Mouse (Mus musculus) layer of hippocampus, postnatal 14 days (tissue): Measurements from ENCODE around the gene Gm26661. TPM values are rescaled to one million over a fixed set of nuclear protein-coding genes. Genes with fewer than 3 reads are reported as not detected.
A peak's percentile ranks its signal among the peaks of the same experiment; 100 is the strongest.

ENCODE experiments used
- DNase-seq, 2 experiments: peaks; one replicate each; pipeline ENCODE4 v3.0.0; 2021 to 2022; ENCODE audit warnings: low spot score in 2 of 2, mixed read lengths in 1 of 2
- long read RNA-seq, 2 experiments: library from polyadenylated mRNA; stranded (forward); transcript quantifications; one replicate each; pipeline ENCODE4 v2.0.0; 2021
- total RNA-seq, 2 experiments: library from RNA; stranded (reverse); gene quantifications; 2 replicates each; pipeline ENCODE4 v1.2.3; 2021

Gm26661 gene
- total RNA-seq, result not detected
- long read RNA-seq, experiment 1, result 0 reads
- long read RNA-seq, experiment 2, result 0 reads

DNA sequence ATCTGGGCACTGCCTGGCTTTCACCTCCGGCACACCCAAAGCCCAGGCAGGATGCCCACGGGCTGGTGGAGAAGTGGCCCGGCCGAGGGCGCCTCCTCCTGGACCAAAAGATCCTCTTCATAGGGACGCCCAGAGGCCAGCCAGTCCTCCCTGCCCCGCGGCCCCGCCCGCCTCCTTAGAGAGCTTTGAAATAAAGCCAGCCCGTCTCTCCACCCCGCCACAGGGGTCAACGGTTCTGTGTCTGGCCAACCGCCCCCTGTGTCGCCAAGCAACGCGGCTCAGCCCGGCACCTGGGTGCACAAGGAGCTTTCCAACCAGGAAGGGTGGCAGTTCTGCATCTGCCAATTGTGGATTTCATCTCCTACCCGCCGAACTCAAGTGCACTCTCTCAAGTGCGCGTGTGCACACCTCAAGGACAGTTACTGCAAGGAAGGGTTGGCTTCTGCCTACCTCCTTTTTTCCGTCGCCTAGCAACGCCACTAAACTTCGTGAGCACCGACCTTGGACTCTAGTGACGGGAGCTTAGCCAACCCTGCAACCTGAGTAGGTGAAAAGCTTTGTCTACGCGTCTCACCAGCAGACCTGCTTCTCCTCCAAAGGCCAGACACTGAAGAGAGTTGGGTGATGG, at the start of gene Gm26661:
Gene Gm26661 (plus strand): TSS at position 56 of the 628 bp plus-strand sequence.
- no peak for DNase-seq

- peak; percentile 60 to 64 for DNase-seq
Observed at GRCm38 (mm10) chr14:7748944-7749763, 42.2 kb upstream of the Gm26661 start.

DNA sequence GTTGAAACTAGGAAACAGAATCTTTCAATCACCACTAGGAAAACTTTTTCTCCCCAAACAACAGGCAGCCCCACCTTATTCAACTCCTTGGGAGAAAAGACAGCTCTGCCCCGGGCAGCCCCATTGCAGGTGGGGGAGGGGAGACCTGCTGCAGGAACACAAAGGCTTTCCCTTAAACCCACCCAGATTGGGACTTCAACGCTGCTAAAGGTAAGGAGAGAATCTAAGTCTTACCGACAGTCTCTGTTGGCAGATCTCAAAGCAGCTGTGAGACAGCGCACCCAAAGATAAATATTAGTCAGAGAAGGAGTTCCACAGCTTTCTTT, 41.7 kb upstream of the Gm26661 start:
- peak in 1 of 2 experiments; percentile 20 for DNase-seq

DNA sequence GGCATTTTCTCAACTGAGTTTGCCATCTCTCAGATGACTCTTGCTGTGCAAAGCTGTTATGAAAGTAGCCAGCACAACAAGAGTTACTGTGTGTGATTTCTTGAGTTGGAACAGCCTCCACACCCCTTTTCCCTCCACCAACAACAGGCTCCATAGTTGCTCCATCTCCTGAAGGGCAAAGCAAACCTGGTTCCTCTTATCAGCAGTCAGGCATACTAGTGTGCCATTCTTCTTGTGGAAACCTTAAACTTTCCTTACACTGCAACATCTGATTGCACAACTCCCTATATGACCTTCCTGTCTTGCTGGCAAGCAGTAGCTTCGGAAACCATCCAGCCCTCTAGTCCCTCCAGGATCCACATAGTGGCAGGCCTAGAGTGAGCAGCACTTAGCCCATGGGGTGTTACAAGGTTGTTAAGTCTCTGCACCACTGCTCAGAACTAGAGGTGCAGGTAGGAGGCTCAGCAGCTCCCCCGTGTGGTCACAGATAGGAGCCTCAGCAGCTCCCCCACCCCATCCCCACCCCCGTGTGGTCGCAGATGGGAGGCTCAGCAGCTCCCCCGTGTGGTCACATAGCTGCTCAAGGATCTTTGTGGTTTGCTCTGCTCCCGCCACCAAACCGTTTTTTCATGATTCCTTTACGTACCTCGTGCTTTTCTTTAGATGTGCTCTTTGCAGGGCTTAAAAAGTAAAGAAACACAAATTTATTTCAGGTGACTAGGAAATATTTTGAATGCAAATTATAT, 25.6 kb upstream of the Gm26661 start:
- peak; percentile 45 to 70 for DNase-seq

DNA sequence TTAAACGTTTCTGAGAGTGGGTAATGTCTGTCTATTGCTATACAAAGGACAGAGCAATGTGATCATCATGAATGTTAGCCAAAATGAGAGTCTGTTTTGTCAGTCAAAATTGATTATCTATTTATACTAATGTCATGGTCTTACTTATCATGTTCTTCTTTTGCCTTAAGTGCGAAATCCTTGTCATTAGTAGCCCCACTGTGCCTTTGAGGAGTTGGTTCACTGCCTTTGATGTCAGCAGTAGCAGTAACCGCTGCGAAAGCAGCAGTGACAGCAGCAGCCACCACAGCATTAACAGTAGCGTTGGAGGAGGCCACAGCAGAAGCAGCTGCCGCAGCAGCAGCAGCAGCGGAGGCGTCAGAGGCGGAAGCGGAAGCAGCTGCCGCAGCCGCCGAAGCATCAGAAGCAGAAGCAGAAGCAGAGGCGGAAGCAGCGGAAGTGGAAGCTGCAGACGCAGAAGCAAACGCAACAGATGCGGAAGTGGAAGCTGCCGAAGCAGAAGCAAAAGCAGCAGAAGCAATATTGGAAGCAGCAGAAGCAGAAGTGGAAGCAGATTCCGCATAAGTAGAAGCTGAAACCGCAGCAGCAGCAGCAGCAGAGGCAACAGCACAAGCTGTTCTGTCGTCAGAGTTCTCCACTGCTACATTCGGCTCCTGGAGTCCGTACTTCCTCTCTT, 17.5 kb upstream of the Gm26661 start:
- DNase-seq, result peak; percentile 7 to 16

DNA sequence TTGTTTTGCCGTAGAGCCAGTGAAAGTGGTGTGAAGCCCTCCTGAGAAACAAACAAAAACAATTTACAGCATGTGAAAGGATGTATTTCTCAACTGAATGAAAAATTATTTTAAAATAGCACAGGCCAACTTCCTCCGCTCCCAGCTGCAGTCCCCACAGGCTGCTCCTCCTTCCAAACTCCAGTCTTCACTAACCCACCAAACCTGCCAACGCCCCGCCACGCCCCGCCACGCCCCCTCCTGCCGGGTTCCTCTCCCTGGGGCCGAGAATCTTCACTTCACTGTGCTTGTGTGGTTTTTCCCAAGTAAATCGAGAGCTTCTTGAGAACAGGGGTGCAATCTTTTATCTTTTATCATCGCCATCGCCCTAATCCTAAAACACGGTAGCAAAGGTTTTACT, 5.3 kb upstream of the Gm26661 start:
- DNase-seq, result no peak

GRCm38 (mm10) chr14:7789266-7790030, 1.9 kb upstream of the Gm26661 start:
- no peak for DNase-seq

GRCm38 (mm10) chr14:7791061-7791531, 291 bp upstream of the Gm26661 start:
- DNase-seq, result no peak

- DNase-seq, result no peak
Observed at GRCm38 (mm10) chr14:7795961-7796360, 4.6 kb downstream of the Gm26661 start.

DNA sequence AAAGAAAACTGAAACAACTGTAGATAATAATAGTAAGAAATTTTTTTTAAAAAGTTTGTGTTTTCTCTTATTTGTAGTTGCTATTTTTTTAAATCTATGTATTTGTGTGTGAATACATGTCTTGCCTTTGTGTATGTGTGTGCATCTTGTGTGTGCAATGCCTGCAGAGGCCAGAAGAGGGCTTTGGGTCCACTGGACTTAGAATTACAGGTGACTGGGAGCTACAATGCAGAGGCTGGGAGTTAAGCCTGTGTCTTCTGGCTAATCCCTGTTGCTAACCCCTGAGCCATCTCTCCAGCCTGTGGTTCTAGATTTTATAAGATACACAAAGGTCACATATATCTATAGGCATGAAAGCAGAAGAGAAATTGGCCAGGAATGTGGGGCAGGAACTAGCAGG, 9.2 kb downstream of the Gm26661 start:
- DNase-seq, result no peak

GRCm38 (mm10) chr14:7801831-7802230, 10.4 kb downstream of the Gm26661 start:
- DNase-seq, result peak in 1 of 2 experiments; percentile 29

GRCm38 (mm10) chr14:7803874-7804557, 12.6 kb downstream of the Gm26661 start:
- DNase-seq, result peak in 1 of 2 experiments; percentile 28

GRCm38 (mm10) chr14:7804558-7804905, 13.1 kb downstream of the Gm26661 start:
- DNase-seq, result no peak

- DNase-seq, result no peak
Observed at GRCm38 (mm10) chr14:7807711-7808110, 16.3 kb downstream of the Gm26661 start.

- no peak for DNase-seq
Observed at GRCm38 (mm10) chr14:7808501-7808981, 17.2 kb downstream of the Gm26661 start.

DNA sequence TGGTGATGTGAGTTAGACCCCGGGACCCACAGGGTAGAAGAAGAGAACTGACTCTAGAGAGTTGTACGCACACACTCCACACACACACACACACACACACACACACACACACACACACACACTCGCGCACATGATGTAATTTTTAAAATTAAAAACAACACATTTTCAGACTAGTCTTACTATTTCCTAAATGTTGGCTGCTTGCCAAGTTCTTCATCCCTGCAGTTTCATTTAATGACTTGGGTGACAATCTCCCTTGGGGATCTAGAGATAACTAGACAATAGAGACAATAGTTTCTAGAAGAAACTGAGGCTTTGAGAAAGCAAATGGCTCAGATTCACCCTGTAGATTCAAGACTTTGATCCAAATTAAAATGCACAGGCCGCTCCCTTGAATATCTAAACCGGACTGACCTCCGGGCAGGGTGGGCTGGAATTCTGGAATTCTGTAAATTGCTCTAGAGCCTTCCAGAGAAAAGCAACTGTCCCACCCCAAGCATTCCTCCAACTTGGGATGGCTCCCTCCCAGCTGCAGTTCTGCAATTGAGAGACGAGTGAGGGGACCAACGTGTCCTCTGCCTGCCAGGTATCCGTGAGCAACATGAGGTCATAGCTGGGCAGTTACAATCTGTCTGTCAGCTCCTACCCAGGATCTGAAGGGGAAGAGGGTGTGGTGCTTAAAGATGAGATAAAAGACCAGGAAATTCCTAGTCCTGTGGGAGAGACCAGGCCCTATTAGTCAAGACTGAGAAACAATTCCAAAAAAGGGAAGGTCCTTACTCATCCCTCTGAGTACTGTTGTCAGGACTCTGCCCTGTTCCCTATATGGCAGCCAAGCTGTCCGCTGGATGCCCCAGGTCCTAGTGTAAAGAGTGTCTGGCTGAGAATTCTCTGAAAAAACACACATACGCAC, 17.9 kb downstream of the Gm26661 start:
- no peak for DNase-seq

- peak; percentile 95 to 96 for DNase-seq
Observed at GRCm38 (mm10) chr14:7817770-7818462, 26.5 kb downstream of the Gm26661 start, which contains the start of gene Flnb. Gene Flnb, plus strand, starts transcription at chr14:7817957.
